11 mouse cellular contexts compared by ENCODE assay signal in genomic region chr7:65642371-65643304, GRCm38 (mm10). TPM values are rescaled to one million over a fixed set of nuclear protein-coding genes. Genes with fewer than 3 reads are reported as not detected.
DNase-seq lines count a peak whose midpoint lies in the region; ATAC-seq and TF ChIP-seq lines count a peak whose summit lies in the region.
"Had no signal": no experiment of that assay in that cellular context is flagged by ENCODE, and none has a peak within 500 bp of the region (broad histone marks: within the 10 kb centered on the region; RNA-seq: fewer than 3 reads in every experiment).

No protein-coding gene starts in this region.

- H3K9ac ChIP-seq in hindbrain, postnatal 0 days (replicated peaks; ENCODE audit: low read length), result no peak overlapping the region
- H3K9ac ChIP-seq: forebrain, embryonic 12.5 days; heart, embryonic 12.5 days; neural tube, embryonic 13.5 days had no signal

- peak; percentile 71 for DNase-seq in hindbrain, postnatal 0 days (ENCODE audit: low spot score)
- DNase-seq in hindbrain, embryonic 10.5 days (ENCODE audit: low spot score), result no peak
- peak; percentile 49 for DNase-seq in MEL-GATA-1-ER (ENCODE audit: extremely low read depth, low read depth)
- DNase-seq in retina, embryonic 14.5 days (ENCODE audit: low spot score), result peak; percentile 38
- DNase-seq in adrenal gland, postnatal 10 days, result no peak
- DNase-seq: cerebellum, adult 8-10 months had no signal

- H3K9me3 ChIP-seq in hindbrain, postnatal 0 days (ENCODE audit: low read length), result no peaks in the 10 kb centered on the region
- no peaks in the 10 kb centered on the region for H3K9me3 ChIP-seq in hindbrain, embryonic 10.5 days
- no peaks in the 10 kb centered on the region for H3K9me3 ChIP-seq in megakaryocyte, embryonic 14.5 days
- H3K9me3 ChIP-seq: forebrain, embryonic 12.5 days; heart, embryonic 12.5 days; neural tube, embryonic 13.5 days had no signal

- no peak overlapping the region for H3K27ac ChIP-seq in hindbrain, postnatal 0 days
- H3K27ac ChIP-seq in hindbrain, embryonic 10.5 days, result no peak overlapping the region
- H3K27ac ChIP-seq: forebrain, embryonic 12.5 days; neural tube, embryonic 13.5 days had no signal

- TF ChIP-seq CTCF in hindbrain, postnatal 0 days (IDR thresholded peaks at IDR 0.05; ENCODE audit: low read depth), result peak; percentile 85

- no peaks in the 10 kb centered on the region for H3K4me1 ChIP-seq in hindbrain, postnatal 0 days (ENCODE audit: insufficient read depth, low read length)
- H3K4me1 ChIP-seq in hindbrain, embryonic 10.5 days (replicated peaks), result peaks cover 18% of the 10 kb centered on the region; the same call in 1 of the 2 replicates
- H3K4me1 ChIP-seq in megakaryocyte, embryonic 14.5 days, result peaks cover 53% of the 10 kb centered on the region

- no peak overlapping the region for H3K4me3 ChIP-seq in hindbrain, postnatal 0 days (ENCODE audit: low read length)
- H3K4me3 ChIP-seq in hindbrain, embryonic 10.5 days, result no peak overlapping the region
- H3K4me3 ChIP-seq in megakaryocyte, embryonic 14.5 days (replicated peaks), result peak overlapping the region; percentile 13
- H3K4me3 ChIP-seq: forebrain, embryonic 12.5 days; heart, embryonic 12.5 days; neural tube, embryonic 13.5 days had no signal

- no peak overlapping the region for H3K4me2 ChIP-seq in hindbrain, postnatal 0 days (ENCODE audit: low read depth, low read length)
- H3K4me2 ChIP-seq: forebrain, embryonic 12.5 days; heart, embryonic 12.5 days; neural tube, embryonic 13.5 days had no signal

- H3K36me3 ChIP-seq in hindbrain, postnatal 0 days (ENCODE audit: insufficient read depth, low read length), result no peaks in the 10 kb centered on the region
- H3K36me3 ChIP-seq in hindbrain, embryonic 10.5 days, result peaks cover 5% of the 10 kb centered on the region; the same call in 1 of the 2 replicates
- H3K36me3 ChIP-seq in megakaryocyte, embryonic 14.5 days (replicated peaks; ENCODE audit: low read length), result peaks cover 12% of the 10 kb centered on the region

- H3K27me3 ChIP-seq in hindbrain, postnatal 0 days (ENCODE audit: insufficient read depth, low read length), result no peaks in the 10 kb centered on the region
- peaks cover 17% of the 10 kb centered on the region for H3K27me3 ChIP-seq in hindbrain, embryonic 10.5 days (ENCODE audit: insufficient read depth, poor library complexity, severe bottlenecking)
- H3K27me3 ChIP-seq in megakaryocyte, embryonic 14.5 days (replicated peaks), result no peaks in the 10 kb centered on the region

- WGBS in hindbrain, postnatal 0 days, result 72% methylated on average over 6 of the region's 6 CpGs
- 75% methylated on average over 6 of the region's 6 CpGs for WGBS in hindbrain, embryonic 10.5 days

- ATAC-seq in hindbrain, postnatal 0 days, result no peak
- no peak for ATAC-seq in megakaryocyte, adult 5-6 weeks (ENCODE audit: poor library complexity, severe bottlenecking)

RNA-seq across cellular contexts. Expression of gene Tarsl2, which starts 2.1 kb away (rescaled TPM):
- total RNA-seq in hindbrain, postnatal 0 days (2014; rRNA removed), result 16.0 and 18.7 TPM in 2 replicates
- polyA plus RNA-seq in hindbrain, postnatal 0 days (2015; fragmentation: Nextera tagmentation; extraction: Ambion mirVana), result 20.9 and 22.4 TPM in 2 replicates
- 6.3 and 7.3 TPM in 2 replicates for polyA plus RNA-seq in hindbrain, embryonic 10.5 days (2016; fragmentation: Nextera tagmentation; extraction: Ambion mirVana)
- polyA plus RNA-seq in megakaryocyte, embryonic 14.5 days (2012; ENCODE audit: insufficient read depth, low replicate concordance), result 1.2 and 2.3 TPM in 2 replicates
- 3.4 and 3.9 TPM in 2 replicates for total RNA-seq in megakaryocyte, adult 5-6 weeks (2015)
- total RNA-seq in megakaryocyte, adult 5-6 weeks (2017), result 8.3 and 11.6 TPM in 2 replicates
- 10 to 100 TPM; 25.1 to 32.1 TPM for total RNA-seq in adrenal gland, postnatal 10 days (2021)

RNA-seq across cellular contexts. Expression of gene Tm2d3, which starts 48.3 kb away (rescaled TPM):
- total RNA-seq in hindbrain, postnatal 0 days (2014; rRNA removed), result 69.0 and 84.4 TPM in 2 replicates
- 99.9 and 110 TPM in 2 replicates for polyA plus RNA-seq in hindbrain, postnatal 0 days (2015; fragmentation: Nextera tagmentation; extraction: Ambion mirVana)
- 80.0 and 81.1 TPM in 2 replicates for polyA plus RNA-seq in hindbrain, embryonic 10.5 days (2016; fragmentation: Nextera tagmentation; extraction: Ambion mirVana)
- 14.8 and 14.9 TPM in 2 replicates for polyA plus RNA-seq in megakaryocyte, embryonic 14.5 days (2012; ENCODE audit: insufficient read depth, low replicate concordance)
- 27.7 and 29.5 TPM in 2 replicates for total RNA-seq in megakaryocyte, adult 5-6 weeks (2015)
- total RNA-seq in megakaryocyte, adult 5-6 weeks (2017), result 43.5 and 44.2 TPM in 2 replicates
- total RNA-seq in adrenal gland, postnatal 10 days (2021), result 10 to 100 TPM; 32.4 to 37.6 TPM

Comparison
In these comparisons a context has a peak if more than half of its experiments do, and no peak if none do; other contexts are left out.
1. DNase-seq: peak in hindbrain, postnatal 0 days (single experiment), MEL-GATA-1-ER (single experiment) and retina, embryonic 14.5 days (single experiment); none in hindbrain, embryonic 10.5 days (single experiment) and adrenal gland, postnatal 10 days (single experiment).